Mouse (Mus musculus) stomach, postnatal 0 days (tissue): Measurements from ENCODE around the gene Cacna2d3. TPM values are rescaled to one million over a fixed set of nuclear protein-coding genes. Genes with fewer than 3 reads are reported as not detected.
A peak's percentile ranks its signal among the peaks of the same experiment; 100 is the strongest.

ENCODE experiments used
- ATAC-seq: fragments of 200-750 bp; cut with Nextera tagmentation; 2 replicates; pipeline ENCODE4 v1.8.0; 2017; ENCODE audit not compliant: low FRiP score, low TSS enrichment
- DNase-seq: peaks from one replicate; pipeline ENCODE4 v3.0.0-alpha.2; 2016; ENCODE audit warnings: low spot score
- H3K27ac ChIP-seq: fragments of 300-500 bp; sonication (generic); replicated peaks from 2 replicates; pipeline ENCODE4 v1.5.1; 2014; ENCODE audit warnings: mild to moderate bottlenecking, control low read depth
- H3K27me3 ChIP-seq: fragments of 300-500 bp; sonication (generic); 2 replicates; pipeline ENCODE4 v1.6.1; 2014; ENCODE audit warnings: low read length; ENCODE audit not compliant: control insufficient read depth, insufficient read depth
- H3K36me3 ChIP-seq: fragments of 300-500 bp; sonication (generic); 2 replicates; pipeline ENCODE4 v1.6.1; 2014; ENCODE audit warnings: low read length, mixed read lengths; ENCODE audit not compliant: control insufficient read depth, insufficient read depth
- H3K4me1 ChIP-seq: fragments of 300-500 bp; sonication (generic); replicated peaks from 2 replicates; pipeline ENCODE4 v1.6.1; 2014; ENCODE audit warnings: antibody characterized with exemption; ENCODE audit not compliant: control insufficient read depth, insufficient read depth
- H3K4me2 ChIP-seq: fragments of 300-500 bp; sonication (generic); replicated peaks from 2 replicates; pipeline ENCODE4 v1.6.1; 2014; ENCODE audit warnings: low read depth, mild to moderate bottlenecking, control low read depth, moderate library complexity
- H3K4me3 ChIP-seq: fragments of 300-500 bp; sonication (generic); 2 replicates; pipeline ENCODE4 v1.5.1; 2014; ENCODE audit warnings: low read depth, low read length, control low read depth
- H3K9ac ChIP-seq: fragments of 300-500 bp; sonication (generic); 2 replicates; pipeline ENCODE4 v1.6.1; 2014; ENCODE audit warnings: mild to moderate bottlenecking, low read length, control low read depth, mixed read lengths
- H3K9me3 ChIP-seq: fragments of 300-500 bp; sonication (generic); 2 replicates; pipeline ENCODE4 v1.6.1; 2016; ENCODE audit warnings: low read length; ENCODE audit not compliant: control insufficient read depth
- CTCF ChIP-seq: IDR thresholded peaks from 2 replicates; pipeline ENCODE4 v1.5.1; 2016; ENCODE audit warnings: antibody characterized with exemption, low read depth, mild to moderate bottlenecking, moderate library complexity
- EP300 ChIP-seq: optimal IDR thresholded peaks from 2 replicates; pipeline ENCODE3; 2016; ENCODE audit warnings: antibody characterized with exemption
- WGBS: fragments of 180-500 bp; shearing (Covaris S2); extraction: QIAGEN DNeasy Blood & Tissue Kit; methylation state at CpG from one replicate; pipeline ENCODE4 v1.1.7; 2014; 5-methylcytosine and 5-hydroxymethylcytosine counted together
- polyA plus RNA-seq: library from polyadenylated mRNA; unstranded; fragments of >200 nt; fragmentation: Nextera tagmentation; extraction: Ambion mirVana; gene quantifications from 2 replicates; pipeline ENCODE4 v1.2.1, GENCODE M21; 2015

Gene Cacna2d3
- polyA plus RNA-seq, 1 experiment from 2014 or later: 0.98 TPM

DNA sequence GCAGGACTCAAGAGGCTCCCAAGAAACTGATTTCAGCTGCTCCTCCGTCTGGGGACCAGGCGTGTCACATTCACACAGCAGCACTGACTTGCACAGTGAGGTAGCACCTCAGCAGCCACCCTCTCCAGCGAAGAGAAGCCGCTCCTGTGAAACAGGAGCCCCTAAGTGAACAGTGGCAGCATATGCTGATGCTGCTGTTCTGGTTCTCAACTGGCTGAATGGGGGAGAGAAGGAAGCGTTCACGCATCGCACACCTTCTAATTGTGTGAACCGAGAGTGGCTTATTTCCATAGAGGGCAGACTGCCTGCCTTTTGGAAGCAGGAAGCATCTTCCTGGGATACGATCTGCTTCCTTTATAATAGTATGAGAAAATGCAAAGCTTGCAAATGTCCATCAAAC, 5.9 kb upstream of the Cacna2d3 start:
- 68% methylated on average over 9 of the region's 9 CpGs for WGBS
- ATAC-seq: no peak

DNA sequence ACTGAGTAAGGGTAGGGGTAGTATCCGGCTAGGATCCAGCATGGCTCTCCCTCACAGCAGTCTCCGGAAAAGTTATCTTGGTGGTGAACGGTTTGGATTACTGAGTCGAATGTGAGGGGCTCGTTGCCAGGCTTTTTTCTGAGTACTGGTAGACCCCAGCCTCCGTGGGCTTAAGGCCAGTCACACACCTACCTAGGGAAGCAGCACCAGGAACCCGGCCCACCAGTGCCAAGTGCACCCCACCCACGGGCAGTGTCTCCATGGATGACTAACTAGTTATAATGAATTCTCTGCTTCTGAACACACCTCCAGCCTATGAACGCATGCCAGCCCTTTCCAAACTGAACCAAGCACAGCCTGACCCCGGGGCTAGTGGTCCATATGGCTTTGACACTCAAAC, 1.6 kb upstream of the Cacna2d3 start:
- H3K9ac ChIP-seq: no peak overlapping the region
- no peak for TF ChIP-seq CTCF
- TF ChIP-seq EP300: no peak
- no peak for DNase-seq
- H3K36me3 ChIP-seq: no peaks in the 10 kb centered on the region
- H3K27ac ChIP-seq: no peak overlapping the region
- H3K9me3 ChIP-seq: no peaks in the 10 kb centered on the region
- H3K4me1 ChIP-seq: no peaks in the 10 kb centered on the region; the same call in 1 of the 2 replicates
- peak overlapping the region; percentile 61 for H3K4me3 ChIP-seq
- 0 out of 2 replicates have a peak, but pooled peaks have one; percentile 13 for ATAC-seq
- no peaks in the 10 kb centered on the region; the same call in 1 of the 2 replicates for H3K27me3 ChIP-seq
- 9% methylated on average over 10 of the region's 10 CpGs for WGBS
- H3K4me2 ChIP-seq: peak overlapping the region; percentile 96

More for the DNA sequence above, 5.9 kb upstream of the Cacna2d3 start:
- Histone ChIP-seq H3K27ac (no peak overlapping the region), H3K36me3 (no peaks in the 10 kb centered on the region), H3K4me3 (no peak overlapping the region), H3K9me3 (no peaks in the 10 kb centered on the region), H3K4me2 (no peak overlapping the region), H3K27me3 (no peaks in the 10 kb centered on the region; the same call in 1 of the 2 replicates), H3K9ac (no peak overlapping the region), H3K4me1 (no peaks in the 10 kb centered on the region; the same call in 1 of the 2 replicates)
- DNase-seq: no peak
- no peak for TF ChIP-seq CTCF
- TF ChIP-seq EP300: no peak

GRCm38 (mm10) chr14:29722386-29723221, 940 bp upstream of the Cacna2d3 start:
- H3K4me2 ChIP-seq: peak overlapping the region; percentile 96
- H3K4me1 ChIP-seq: no peaks in the 10 kb centered on the region; the same call in 1 of the 2 replicates
- H3K4me3 ChIP-seq: peak overlapping the region; percentile 61
- H3K9ac ChIP-seq: peak overlapping the region; percentile 55
- H3K9me3 ChIP-seq: no peaks in the 10 kb centered on the region
- under 1% methylated on average over 62 of the region's 76 CpGs for WGBS
- peak; percentile 25 for DNase-seq
- peak; percentile 49 for ATAC-seq
- H3K27me3 ChIP-seq: no peaks in the 10 kb centered on the region; the same call in 1 of the 2 replicates
- H3K27ac ChIP-seq: no peak overlapping the region
- no peaks in the 10 kb centered on the region for H3K36me3 ChIP-seq
- peak; percentile 31; the same call in 1 of the 2 replicates for TF ChIP-seq CTCF
- no peak for TF ChIP-seq EP300

DNA sequence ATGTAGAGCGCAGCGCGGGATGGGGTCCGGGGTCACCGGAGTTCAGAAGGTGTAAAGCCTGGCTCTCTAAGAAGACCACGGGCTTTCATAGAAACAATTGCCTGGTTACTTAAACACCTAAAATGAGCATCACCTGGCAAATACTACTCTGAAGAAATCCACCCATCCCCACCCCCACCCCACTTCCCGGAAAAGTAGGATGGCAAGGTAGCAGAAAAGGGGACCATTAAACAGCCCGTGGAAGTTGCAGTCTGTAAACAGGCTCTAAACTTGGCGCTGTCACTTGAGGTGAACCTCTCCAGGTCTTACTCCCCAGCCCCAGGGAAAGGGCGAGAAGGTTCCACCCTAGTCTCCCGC, 555 bp downstream of the Cacna2d3 start:
- ATAC-seq: no peak
- Histone ChIP-seq H3K9me3 (no peaks in the 10 kb centered on the region), H3K27ac (no peak overlapping the region), H3K4me1 (no peaks in the 10 kb centered on the region; the same call in 1 of the 2 replicates), H3K36me3 (no peaks in the 10 kb centered on the region), H3K4me2 (peak overlapping the region; percentile 96), H3K27me3 (no peaks in the 10 kb centered on the region; the same call in 1 of the 2 replicates), H3K4me3 (peak overlapping the region; percentile 61), H3K9ac (peak overlapping the region; percentile 31; the same call in 1 of the 2 replicates)
- no peak for DNase-seq
- TF ChIP-seq EP300: no peak
- 4% methylated on average over 11 of the region's 11 CpGs for WGBS

DNA sequence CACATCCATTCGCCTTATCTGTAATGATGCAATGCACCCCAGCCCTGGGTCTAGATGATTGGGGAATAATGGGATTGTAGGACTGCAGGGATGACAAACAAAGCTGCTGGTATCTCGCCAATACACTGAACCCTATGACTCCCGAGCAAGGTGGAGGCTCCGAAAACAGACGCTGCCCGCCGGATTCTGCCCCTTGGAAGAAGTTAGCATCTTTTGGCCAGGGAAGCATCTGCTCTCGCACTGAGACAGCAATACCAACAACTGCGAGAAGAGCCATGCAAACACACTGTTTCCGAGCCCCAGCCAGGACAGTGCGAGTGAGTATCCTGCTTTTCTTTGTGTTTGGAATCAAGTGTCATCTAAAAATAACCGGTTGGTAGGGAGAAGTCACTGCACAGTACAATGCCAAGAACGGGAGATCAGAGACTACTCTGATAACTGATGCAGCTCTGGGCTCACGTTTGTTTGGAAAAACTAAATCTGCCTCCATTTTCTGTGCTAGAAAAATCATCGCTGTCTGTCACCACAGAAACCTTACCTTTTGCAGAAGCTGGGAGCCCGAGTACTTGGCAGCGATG, 1.2 kb downstream of the Cacna2d3 start:
- Histone ChIP-seq H3K27ac (no peak overlapping the region), H3K4me3 (no peak overlapping the region), H3K4me1 (no peaks in the 10 kb centered on the region; the same call in 1 of the 2 replicates), H3K27me3 (no peaks in the 10 kb centered on the region; the same call in 1 of the 2 replicates), H3K4me2 (no peak overlapping the region), H3K9me3 (no peaks in the 10 kb centered on the region), H3K36me3 (no peaks in the 10 kb centered on the region), H3K9ac (no peak overlapping the region)
- DNase-seq (no peak), ATAC-seq (no peak)
- 7% methylated on average over 17 of the region's 17 CpGs for WGBS
- TF ChIP-seq CTCF: no peak
- TF ChIP-seq EP300: no peak

DNA sequence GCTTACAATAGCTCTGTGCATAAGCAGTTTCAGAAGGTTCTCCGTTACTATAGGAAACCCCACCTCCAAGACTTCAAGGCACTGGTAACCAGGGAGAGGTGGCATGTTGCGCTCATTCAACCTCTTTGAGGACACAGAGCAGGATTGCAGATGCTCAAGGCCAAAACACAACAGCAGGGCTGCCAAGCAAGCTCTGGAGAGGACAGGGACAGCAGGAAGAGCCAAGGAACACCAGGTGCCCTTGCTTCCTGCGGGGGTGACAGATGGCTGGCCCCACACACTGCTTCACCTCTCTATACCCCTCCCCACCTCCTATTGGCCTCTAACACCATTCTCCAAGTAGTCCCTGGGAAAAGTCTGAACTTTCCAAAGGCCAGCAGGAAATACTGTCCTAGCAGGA, 9.0 kb downstream of the Cacna2d3 start:
- Histone ChIP-seq H3K36me3 (no peaks in the 10 kb centered on the region), H3K27me3 (no peaks in the 10 kb centered on the region), H3K4me1 (no peaks in the 10 kb centered on the region), H3K4me3 (no peak overlapping the region), H3K4me2 (no peak overlapping the region), H3K27ac (no peak overlapping the region), H3K9ac (no peak overlapping the region), H3K9me3 (no peaks in the 10 kb centered on the region)
- no peak for ATAC-seq
- no peak for DNase-seq
- no peak for TF ChIP-seq EP300
- no peak for TF ChIP-seq CTCF
- 63% methylated on average over 3 of the region's 3 CpGs for WGBS
